Mouse (Mus musculus): Measurements from ENCODE around the gene Selenok. TPM values are rescaled to one million over a fixed set of nuclear protein-coding genes. Genes with fewer than 3 reads are reported as not detected.
A peak's percentile ranks its signal among the peaks of the same experiment; 100 is the strongest.

The Selenok gene
- polyA plus RNA-seq (2012; rRNA removed), result 211 and 231 TPM in 2 replicates

DNA sequence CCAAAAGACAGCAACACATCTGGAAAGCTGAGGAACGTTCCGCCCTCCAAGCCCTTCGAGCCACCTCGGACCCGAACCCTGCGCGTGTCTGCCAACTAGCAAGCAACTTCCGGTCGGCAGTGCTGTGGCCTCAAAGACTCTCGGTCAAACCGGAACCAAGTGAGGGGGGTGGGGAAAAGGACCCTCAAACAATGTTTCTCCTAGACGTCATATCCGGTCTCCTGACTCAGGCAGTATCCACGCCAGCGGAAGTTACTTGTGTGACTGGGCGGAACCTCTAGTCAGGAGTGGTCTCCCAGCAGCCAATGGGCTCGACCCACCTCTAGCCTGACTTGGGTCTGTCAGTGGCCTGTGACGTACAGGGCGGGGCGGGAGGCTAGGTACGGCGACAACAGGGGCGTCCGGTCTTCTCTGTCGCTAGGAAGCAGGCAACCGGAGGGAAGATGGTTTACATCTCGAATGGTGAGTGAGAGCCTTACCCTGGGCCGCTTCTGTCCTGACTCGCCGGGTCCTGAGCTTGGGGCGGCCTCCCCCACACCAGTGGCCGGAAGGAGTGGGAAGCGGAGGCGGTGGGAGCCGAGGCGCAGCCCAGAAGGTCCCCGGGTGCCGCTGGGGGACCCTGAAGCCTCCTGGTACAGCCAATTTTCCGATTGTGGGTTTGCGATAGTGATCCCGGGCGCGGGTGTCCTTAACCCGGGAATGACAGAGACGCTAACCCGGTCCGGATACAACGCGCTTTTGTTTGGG, at the start of gene Selenok:
TSS of gene Selenok (plus strand) at position 234 of the 747 bp plus-strand sequence.
- DNase-seq (ENCODE audit: extremely low spot score in 1 of 2, low spot score in 1 of 2), result peak; percentile 99

- no peak for DNase-seq (ENCODE audit: extremely low spot score in 1 of 2, low spot score in 1 of 2)
Observed at GRCm38 (mm10) chr14:29928966-29929365, 39.1 kb upstream of the Selenok start.

DNA sequence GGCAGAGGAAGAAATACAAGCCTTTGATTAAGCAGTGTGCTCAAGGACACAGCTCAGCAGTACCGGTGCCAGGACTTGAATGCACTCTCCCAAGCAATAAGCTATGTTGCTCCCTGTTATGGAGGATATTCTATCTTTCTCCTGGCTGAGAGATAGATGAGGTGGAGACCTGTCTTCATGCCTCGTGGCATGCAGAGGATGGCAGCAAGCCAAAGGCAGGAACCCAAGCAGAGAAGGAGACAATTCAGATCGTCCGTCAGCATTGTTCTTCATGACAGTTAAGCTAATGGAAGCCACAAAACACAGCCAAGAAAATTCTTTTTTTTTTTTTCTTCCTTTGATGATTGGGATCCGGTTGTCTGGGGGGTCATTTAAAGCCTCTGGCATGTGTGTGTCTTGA, 32.6 kb upstream of the Selenok start:
- DNase-seq (ENCODE audit: extremely low spot score in 1 of 2, low spot score in 1 of 2), result no peak

DNA sequence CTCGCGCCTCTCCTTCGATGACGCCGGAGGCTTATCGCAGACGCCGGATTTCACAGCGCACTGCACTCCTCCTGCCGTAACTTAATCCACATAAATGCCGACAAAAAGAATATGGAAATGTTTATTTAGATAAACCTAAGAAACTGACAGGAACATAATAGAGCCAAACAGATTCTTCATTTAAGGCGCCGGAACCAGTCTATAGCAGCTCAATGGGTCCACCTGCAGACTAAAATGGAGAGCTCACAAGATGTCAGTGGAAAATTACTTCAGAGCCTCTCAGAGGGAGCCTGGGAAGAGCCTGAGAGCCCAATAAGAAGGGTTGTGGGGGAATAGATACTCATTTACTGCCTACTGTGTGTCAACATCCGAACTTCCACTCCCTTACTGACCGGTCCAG, 30.6 kb upstream of the Selenok start:
- DNase-seq (ENCODE audit: extremely low spot score in 1 of 2, low spot score in 1 of 2), result peak; percentile 34 to 79

DNA sequence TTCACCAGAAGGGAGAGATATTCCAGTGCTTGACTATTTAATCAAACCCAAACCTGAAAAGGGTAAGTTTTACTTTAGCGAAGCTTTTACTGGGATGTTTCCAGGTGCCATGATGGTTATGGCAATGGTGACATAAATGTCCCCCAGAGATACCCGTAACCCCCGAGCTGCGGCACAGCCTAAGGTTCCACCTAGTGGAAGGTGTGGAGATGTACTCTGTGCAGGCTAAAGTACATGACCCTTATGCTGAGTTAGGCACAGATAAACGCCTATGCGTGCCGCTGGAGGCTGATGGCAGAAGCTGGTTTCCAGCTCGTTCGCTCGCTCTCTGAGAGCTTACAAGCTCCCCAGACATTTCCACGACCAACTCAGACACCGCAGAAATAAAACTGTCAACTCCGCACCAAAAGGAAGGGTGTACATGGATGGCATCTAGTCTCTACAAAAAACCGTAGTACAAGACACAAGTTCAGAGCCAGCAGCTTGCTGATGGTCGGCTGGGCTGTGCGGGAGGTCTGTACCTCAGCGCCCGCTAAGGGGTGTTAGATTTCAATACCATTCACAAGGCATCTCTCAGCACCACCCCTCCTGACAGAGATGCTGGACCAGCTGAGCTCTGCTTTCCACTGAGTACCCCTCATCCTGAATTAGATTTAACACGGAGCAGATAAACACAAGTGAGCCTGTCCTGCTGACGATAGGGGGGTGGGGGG, 28.4 kb upstream of the Selenok start:
- DNase-seq (ENCODE audit: extremely low spot score in 1 of 2, low spot score in 1 of 2), result no peak

- no peak for DNase-seq (ENCODE audit: extremely low spot score in 1 of 2, low spot score in 1 of 2)
Observed at GRCm38 (mm10) chr14:29940313-29940812, 27.7 kb upstream of the Selenok start.

GRCm38 (mm10) chr14:29940877-29941276, 27.2 kb upstream of the Selenok start:
- peak; percentile 28 to 81 for DNase-seq (ENCODE audit: extremely low spot score in 1 of 2, low spot score in 1 of 2)

DNA sequence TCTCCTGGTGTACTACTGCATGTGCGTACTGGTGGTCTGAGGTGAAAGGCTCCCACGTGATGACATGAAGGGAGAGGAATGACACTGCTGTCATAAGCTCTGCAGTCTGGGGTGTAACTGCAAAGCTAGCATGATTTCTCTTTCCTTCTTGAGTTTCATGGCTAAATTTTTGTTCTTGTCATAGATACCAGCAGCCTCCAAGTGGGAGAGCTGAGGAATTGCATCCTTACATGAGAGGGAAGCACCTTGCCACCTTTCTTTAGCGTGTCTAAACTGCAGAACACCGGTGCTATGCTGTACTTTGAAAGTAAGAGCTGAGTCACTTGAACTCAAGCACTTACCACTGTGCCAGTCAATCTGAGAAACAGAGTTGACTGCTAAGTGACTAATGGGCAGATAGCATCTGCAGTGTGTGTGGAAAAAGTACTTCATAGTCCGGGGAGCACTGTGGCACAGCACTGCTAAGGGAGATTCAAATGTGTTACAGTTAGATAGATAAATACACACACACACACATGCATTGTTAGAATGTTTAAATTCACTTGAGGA, 21.3 kb upstream of the Selenok start:
- no peak for DNase-seq (ENCODE audit: extremely low spot score in 1 of 2, low spot score in 1 of 2)

GRCm38 (mm10) chr14:29950805-29951204, 17.3 kb upstream of the Selenok start:
- DNase-seq (ENCODE audit: extremely low spot score in 1 of 2, low spot score in 1 of 2), result no peak

- DNase-seq (ENCODE audit: extremely low spot score in 1 of 2, low spot score in 1 of 2), result peak in 1 of 2 experiments; percentile 46
Observed at GRCm38 (mm10) chr14:29957393-29957792, 10.7 kb upstream of the Selenok start.

DNA sequence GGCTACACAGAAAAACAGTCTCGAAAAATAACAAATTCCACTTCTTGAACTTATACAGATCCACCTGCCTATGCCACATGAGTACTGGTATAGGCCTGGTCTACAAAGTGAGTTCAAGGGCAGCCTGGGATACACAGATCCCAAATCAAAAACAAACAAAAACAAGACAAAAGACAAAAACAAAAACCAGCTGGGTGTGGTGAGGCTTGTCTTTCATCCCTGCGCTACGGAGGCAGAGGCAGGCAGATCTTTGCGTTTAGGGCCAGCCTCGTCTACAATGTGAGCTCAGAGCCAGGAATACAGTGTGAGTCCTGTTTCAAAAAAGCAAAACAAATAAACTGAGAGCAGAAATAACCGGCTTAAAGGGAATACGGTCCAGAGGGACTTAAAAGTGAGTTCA, 497 bp upstream of the Selenok start:
- DNase-seq (ENCODE audit: extremely low spot score in 1 of 2, low spot score in 1 of 2), result no peak

GRCm38 (mm10) chr14:29971446-29971845, 3.3 kb downstream of the Selenok start:
- DNase-seq (ENCODE audit: extremely low spot score in 1 of 2, low spot score in 1 of 2), result no peak

DNA sequence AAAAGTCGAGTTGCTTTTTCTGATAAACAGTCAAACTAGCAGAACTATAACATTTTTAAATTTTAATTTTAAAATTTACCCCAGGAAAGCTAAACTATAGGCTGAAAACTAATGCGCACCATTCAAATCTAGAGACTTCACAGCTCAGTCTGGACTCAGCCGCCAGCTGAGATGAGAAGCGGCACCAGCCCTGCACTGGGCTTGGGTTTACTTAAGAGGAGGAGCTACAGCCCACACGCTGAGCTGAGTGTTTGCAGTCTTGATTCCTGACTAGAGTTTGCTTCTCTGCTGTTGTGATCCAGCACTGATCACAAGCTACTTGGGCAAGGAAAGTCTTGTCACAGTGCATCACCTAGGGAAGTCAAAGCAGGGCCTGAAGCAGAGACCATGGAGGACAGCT, 3.9 kb downstream of the Selenok start:
- DNase-seq (ENCODE audit: extremely low spot score in 1 of 2, low spot score in 1 of 2), result no peak

DNA sequence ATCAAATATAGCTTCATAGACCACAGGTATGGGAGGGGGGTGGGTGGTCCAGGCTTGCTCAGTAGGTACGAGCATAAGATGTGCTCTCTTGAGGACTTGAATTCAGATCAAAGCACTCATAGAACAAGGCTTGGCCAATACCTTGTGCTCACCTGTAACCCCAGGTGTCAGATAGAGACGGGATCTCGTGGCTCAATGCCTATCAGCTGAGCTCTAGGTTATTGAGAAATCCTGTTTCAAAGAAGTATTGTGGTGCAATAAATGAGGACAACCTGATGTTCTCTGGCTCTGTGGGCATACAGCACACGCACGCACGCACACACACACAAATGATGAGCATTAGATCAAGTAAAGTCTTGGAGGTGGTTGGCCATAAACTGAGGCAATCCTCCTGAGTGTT, 8.8 kb downstream of the Selenok start:
- DNase-seq (ENCODE audit: extremely low spot score in 1 of 2, low spot score in 1 of 2), result no peak

DNA sequence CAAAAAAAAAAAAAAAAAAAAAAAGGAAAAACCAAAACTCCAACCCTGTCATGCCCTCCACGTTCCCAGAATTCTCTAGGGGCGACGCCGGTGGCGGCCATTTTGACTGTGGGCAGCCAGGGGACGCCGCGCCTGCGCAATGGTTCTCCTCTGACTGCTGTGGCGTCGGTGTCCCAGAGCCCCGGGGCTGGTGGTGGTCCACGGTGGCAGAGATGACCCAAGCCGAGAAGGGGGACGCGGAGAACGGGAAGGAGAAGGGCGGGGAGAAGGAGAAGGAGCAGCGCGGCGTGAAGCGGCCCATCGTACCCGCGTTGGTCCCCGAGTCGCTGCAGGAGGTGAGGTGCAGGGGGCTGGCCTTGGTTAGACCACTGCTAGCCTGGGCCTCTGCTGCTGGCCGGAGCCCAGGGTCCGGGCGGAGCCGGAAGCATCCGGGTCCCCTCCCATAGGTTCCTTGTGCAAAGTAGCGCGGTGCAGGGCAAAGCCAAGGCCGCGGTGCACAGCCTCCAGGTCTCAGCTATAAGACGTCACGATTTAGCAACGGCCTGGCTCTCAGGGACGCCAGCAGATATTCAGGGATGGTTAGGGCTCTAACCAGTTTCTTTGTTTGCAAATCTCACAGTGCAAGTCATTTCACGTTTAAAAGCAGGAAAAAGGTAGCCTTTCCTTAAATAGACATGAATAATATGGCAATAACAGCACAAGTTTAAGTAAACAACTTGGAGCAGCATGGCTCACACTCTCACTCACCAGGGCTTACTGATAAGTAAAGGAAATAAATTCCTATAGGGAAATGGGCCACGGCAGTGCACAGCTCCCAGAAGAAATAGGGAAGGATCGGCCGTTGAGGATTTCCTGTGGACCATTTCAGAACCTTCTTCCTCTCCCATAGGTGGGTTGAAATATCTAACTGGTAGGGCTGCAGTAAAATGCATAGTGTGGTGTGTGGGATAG, 10.4 kb downstream of the Selenok start, which contains the start of gene Actr8:
TSS of gene Actr8 (plus strand) at position 84 of the 951 bp plus-strand sequence.
- peak; percentile 75 to 94 for DNase-seq (ENCODE audit: extremely low spot score in 1 of 2, low spot score in 1 of 2)

GRCm38 (mm10) chr14:29980447-29981205, 12.5 kb downstream of the Selenok start:
- no peak for DNase-seq (ENCODE audit: extremely low spot score in 1 of 2, low spot score in 1 of 2)

DNA sequence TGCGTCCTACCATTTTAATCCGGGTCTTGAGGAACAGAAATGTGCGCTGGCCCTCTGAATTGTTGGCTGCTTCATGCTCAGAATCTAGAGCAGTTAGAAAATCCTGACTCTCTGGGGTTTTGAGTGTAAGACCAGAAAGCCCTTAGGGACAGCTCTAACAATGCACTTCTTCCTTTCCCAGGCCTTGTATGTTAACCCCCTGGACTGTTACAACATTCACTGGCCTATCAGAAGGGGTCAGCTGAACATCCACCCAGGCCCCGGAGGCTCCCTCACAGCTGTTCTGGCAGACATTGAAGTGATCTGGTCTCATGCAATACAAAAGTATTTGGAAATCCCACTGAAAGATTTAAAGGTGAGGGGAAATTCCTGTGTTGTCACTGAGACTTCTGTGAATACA, 18.0 kb downstream of the Selenok start:
- no peak for DNase-seq (ENCODE audit: extremely low spot score in 1 of 2, low spot score in 1 of 2)

GRCm38 (mm10) chr14:29987276-29987675, 19.2 kb downstream of the Selenok start:
- DNase-seq (ENCODE audit: extremely low spot score in 1 of 2, low spot score in 1 of 2), result no peak

- DNase-seq (ENCODE audit: extremely low spot score in 1 of 2, low spot score in 1 of 2), result no peak
Observed at GRCm38 (mm10) chr14:29987739-29988138, 19.6 kb downstream of the Selenok start.

DNA sequence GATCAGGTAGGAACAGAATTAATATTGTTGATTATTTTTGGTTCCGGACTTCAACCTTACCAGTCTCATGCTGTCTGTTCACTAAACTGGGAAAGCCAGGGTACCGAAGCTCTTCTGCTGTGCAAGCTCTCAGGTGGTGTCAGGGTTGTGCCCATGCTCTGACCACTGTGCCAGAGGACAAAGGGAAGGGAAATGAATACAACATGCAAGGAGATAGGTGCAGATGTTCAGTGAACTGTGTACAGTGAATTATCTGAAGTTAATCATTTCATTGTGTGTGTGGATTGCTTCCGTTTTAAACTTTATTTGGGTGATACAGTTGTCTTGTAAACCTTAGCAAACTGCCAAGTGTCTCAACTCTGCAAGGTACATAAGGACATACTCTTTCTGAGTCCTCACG, 20.2 kb downstream of the Selenok start:
- DNase-seq (ENCODE audit: extremely low spot score in 1 of 2, low spot score in 1 of 2), result no peak

All from frontal cortex, adult 2 months (tissue).